Mouse (Mus musculus) kidney, postnatal 10 days (tissue): ENCODE data around the gene Trpm6.

Source experiments
- DNase-seq: peaks from one replicate; pipeline ENCODE4 v3.0.0; 2021; ENCODE audit warnings: mixed read lengths

Gene Trpm6

DNA sequence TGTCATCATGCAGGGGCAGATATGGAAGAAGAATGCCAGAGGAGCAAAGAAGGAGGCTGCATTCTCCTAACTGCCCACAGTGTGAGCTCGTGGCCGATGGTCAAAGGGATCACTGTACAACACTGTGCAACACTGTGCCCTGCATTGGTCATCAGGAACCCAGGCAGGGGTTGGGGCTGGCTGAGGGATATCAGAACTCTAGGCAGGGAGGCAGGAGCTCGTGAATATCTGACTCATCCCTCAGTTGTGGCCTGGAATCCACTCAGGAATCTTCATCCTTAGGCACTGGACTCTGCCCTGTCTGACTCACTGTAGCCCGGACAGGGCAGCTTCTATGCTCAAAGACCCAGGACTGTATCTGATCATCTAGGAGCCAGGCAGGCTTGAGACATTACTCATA lies 140.4 kb downstream of the Trpm6 start:
- no peak for DNase-seq

DNA sequence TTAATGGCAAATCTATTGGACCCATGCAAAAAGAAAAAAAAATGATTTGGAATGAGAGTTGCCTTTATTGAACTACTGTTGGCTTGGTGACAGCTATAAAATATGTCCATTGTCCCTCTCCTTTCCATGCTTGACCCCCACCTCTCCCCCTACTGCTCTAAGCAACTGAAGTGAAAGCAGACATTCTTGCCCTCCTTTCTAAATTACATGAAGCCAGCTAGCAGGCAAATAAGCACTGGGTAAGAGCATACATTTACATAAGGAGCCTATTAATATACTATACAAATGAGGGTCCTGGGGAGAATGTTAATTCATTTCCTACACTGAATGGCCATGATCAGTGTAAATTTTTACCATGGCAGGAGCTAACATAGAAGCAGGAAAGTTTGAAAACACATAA lies 148.5 kb downstream of the Trpm6 start:
- no peak for DNase-seq

DNA sequence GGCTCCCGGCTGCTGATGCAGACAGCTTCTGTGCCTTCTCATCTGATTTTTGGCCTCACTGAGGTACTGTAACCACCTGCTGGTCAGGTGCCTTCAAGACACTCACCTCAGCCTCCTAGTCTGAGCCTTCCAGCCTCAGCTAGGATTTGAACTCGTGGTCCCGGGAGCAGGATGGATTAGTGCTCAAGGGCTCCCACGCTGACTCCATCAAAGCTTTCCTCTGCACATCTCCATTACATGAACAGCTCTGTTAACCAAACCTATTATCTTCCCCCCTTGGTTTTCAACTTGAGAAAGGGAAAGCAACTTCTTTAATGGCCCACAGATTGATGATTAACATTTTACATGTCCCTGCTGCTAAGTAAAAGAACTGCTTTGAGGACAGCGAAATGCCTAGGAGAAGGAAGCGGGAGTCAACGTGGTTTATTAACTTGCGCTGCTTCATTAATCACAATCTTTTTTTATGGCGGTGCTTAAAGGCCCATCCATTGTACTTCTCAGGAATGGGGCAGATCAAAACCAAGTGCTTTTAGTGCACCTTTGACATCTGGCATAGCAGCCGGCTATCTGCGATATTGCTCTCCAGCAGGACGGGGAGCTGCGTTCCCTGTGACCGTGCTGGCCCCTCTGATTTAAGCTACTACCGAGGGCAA lies 152.4 kb downstream of the Trpm6 start:
- no peak for DNase-seq

DNA sequence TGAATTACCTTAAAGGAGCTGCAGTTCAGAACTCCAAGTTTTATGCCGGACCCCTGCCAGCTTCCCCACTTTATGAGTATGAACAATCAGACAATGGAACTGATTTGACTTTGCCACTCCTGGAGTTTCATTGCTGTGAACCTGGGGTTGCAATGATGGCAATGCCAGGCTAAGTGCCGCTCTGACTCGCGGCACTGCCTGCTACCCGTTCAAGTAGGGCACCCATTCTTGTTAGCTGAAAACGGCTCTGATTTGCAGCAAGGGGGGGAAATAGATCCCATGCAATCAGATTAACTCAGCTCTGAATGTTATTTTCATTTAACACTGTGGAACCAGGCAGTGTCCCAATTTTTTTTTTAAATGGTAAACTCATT lies 152.9 kb downstream of the Trpm6 start:
- peak; percentile 7 for DNase-seq

DNA sequence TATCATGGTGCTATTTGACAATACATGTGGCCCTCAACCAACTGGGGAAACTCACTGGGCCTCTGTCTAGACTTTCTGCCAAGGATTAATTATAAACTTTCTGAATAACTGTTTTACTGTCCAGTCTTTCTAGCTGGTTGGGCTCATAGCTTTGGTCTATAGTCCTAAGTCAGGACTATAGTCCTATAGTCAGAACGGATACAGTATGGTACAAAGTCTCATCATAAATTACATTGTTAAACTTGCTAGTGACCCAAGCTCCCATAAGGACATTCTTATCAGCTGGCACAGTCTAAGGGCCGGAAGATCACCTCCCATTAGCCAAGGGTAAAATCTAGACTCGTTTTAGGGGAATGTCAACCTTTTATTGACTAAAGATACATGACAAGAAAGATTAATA lies 155.7 kb downstream of the Trpm6 start:
- DNase-seq: no peak

DNA sequence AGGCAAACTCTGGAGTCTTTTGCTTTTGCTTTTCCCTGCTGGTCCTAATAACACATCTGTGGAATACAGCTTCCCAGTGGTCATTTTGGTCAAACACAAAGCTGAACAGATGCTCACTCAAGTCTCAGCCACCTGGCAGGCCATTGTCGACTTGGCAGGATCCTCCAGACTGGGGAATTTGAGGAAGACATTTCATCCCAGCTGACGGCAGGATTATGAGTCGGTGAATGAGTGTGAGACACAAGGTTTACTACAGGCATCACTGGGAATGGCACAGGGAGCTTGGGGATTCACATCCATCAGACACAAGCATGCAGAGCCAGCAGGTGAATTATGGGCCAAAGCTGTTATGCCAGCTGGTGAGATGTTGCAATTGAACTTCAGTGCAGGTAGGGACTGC lies 159.9 kb downstream of the Trpm6 start:
- no peak for DNase-seq

DNA sequence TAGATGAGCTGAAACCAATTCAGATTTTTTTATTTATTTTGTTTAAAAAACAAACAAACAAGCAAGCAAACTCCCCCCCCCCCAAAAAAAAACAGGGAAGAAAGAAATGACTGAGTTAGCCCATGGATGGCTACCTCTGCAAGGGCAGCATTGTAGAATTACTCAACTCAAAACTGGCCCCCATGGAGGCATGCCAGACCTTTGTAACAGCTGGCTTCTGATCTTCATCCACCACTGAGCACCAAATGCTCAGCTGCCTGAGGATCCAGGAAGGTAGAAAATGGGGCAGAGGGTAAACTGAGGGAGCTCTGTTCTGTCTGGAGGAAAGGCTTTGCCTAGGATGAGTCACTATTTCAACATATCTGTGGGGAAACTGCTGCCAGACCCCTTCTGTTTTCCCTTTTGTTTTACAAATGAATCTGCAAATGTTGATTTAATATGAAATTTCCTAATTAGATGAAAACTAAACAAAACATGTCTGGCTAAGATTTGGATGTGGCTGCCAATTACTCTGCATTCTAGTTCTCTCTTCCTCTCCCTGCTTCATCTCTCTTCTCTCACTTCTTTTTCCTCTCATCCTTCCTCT lies 162.1 kb downstream of the Trpm6 start:
- peak; percentile 37 for DNase-seq

DNA sequence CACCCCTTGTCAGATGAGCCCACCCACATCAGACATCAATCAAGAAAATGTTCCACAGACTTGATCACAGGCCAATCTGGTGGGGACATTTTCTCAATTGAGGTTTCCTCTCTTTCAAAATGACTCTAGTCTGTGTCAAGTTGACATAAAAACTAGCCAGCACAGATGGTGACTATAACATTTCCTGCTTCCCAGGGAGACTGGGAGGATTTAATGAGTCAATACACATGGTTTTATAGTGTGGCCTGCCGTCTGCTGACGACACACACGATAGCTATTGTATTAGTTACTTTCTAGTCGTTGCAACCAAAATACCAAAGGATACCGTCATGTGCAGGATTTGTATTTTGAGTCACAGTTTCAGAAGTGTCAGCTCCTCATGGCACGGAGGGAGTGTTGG lies 191.6 kb downstream of the Trpm6 start:
- no peak for DNase-seq
